Mouse (Mus musculus) stomach, embryonic 16.5 days (tissue): Measurements from ENCODE around the gene Elmo2. TPM values are rescaled to one million over a fixed set of nuclear protein-coding genes. Genes with fewer than 3 reads are reported as not detected.

Experiments
- ATAC-seq: fragments of 200-750 bp; cut with Nextera tagmentation; 2 replicates; pipeline ENCODE4 v1.8.0; 2017; ENCODE audit warnings: moderate number of reproducible peaks, moderate TSS enrichment; ENCODE audit not compliant: insufficient read depth, low FRiP score
- H3K27ac ChIP-seq: fragments of 300-500 bp; sonication (generic); 2 replicates; pipeline ENCODE4 v1.5.1; 2014; ENCODE audit warnings: low read length
- H3K27me3 ChIP-seq: fragments of 300-500 bp; sonication (generic); 2 replicates; pipeline ENCODE4 v1.6.1; 2014; ENCODE audit warnings: low read length, control low read depth, mixed read lengths; ENCODE audit not compliant: control insufficient read depth, insufficient read depth
- H3K36me3 ChIP-seq: fragments of 300-500 bp; sonication (generic); 2 replicates; pipeline ENCODE4 v1.6.1; 2014; ENCODE audit warnings: low read length; ENCODE audit not compliant: control insufficient read depth, insufficient read depth
- H3K4me1 ChIP-seq: fragments of 300-500 bp; sonication (generic); 2 replicates; pipeline ENCODE4 v1.6.1; 2014; ENCODE audit warnings: low read length, control low read depth, mixed read lengths; ENCODE audit not compliant: control insufficient read depth, insufficient read depth
- H3K4me2 ChIP-seq: fragments of 300-500 bp; sonication (generic); 2 replicates; pipeline ENCODE4 v1.6.1; 2014; ENCODE audit warnings: low read depth, low read length, mixed read lengths
- H3K4me3 ChIP-seq: fragments of 300-500 bp; sonication (generic); replicated peaks from 2 replicates; pipeline ENCODE4 v1.5.1; 2014; ENCODE audit warnings: mild to moderate bottlenecking, low read length
- H3K9ac ChIP-seq: fragments of 300-500 bp; sonication (generic); 2 replicates; pipeline ENCODE4 v1.6.1; 2014; ENCODE audit warnings: low read length
- H3K9me3 ChIP-seq: fragments of 300-500 bp; sonication (generic); replicated peaks from 2 replicates; pipeline ENCODE4 v1.6.1; 2016; ENCODE audit warnings: low read length, control low read depth; ENCODE audit not compliant: control insufficient read depth
- WGBS: fragments of 180-500 bp; shearing (Covaris S2); extraction: QIAGEN DNeasy Blood & Tissue Kit; methylation state at CpG from one replicate; pipeline ENCODE4 v1.1.7; 2014; 5-methylcytosine and 5-hydroxymethylcytosine counted together
- polyA plus RNA-seq: library from polyadenylated mRNA; unstranded; fragments of >200 nt; fragmentation: Nextera tagmentation; extraction: Ambion mirVana; gene quantifications from 2 replicates; pipeline ENCODE4 v1.2.1, GENCODE M21; 2015

Elmo2 gene
- polyA plus RNA-seq, 1 experiment from 2014 or later, result 56.0 TPM

DNA sequence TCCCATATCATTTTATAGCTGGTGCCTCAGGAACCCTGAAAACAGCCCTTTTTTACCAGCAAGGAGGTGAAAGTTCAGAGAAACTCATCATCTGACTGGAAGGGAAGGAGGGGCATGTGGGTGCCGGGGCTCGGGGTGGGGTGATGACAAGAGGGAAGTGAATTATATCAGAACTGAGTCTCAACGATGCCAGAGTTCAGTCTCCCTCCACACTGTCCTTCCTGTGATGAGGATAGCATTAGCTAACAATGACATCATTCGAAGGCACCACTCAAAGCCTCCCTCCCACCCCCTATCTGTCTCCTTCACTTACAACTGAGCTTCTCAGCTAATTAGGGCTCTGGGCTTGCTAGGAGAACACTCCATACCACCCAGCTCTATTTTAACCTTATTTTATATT is 6.8 kb downstream of the Elmo2 start:
- ATAC-seq, result no peak
- Histone ChIP-seq H3K4me3 (no peak overlapping the region), H3K4me1 (peaks cover 54% of the 10 kb centered on the region), H3K27me3 (no peaks in the 10 kb centered on the region), H3K9ac (no peak overlapping the region), H3K27ac (no peak overlapping the region), H3K4me2 (no peak overlapping the region), H3K9me3 (no peaks in the 10 kb centered on the region), H3K36me3 (peaks cover 12% of the 10 kb centered on the region; the same call in 1 of the 2 replicates)
- WGBS, result 44% methylated on average over 4 of the region's 4 CpGs

- H3K9me3 ChIP-seq, result no peaks in the 10 kb centered on the region
- no peak overlapping the region for H3K4me3 ChIP-seq
- H3K27ac ChIP-seq, result no peak overlapping the region
- H3K4me1 ChIP-seq, result peaks cover 48% of the 10 kb centered on the region
- no peak overlapping the region for H3K4me2 ChIP-seq
- H3K9ac ChIP-seq, result no peak overlapping the region
- H3K27me3 ChIP-seq, result no peaks in the 10 kb centered on the region
- H3K36me3 ChIP-seq, result peaks cover 15% of the 10 kb centered on the region; the same call in 1 of the 2 replicates
- WGBS, result 81% methylated on average over 7 of the region's 7 CpGs
- ATAC-seq, result no peak
Measured at GRCm38 (mm10) chr2:165318941-165319340, 7.3 kb downstream of the Elmo2 start.

- peak overlapping the region; percentile 44; the same call in 1 of the 2 replicates for H3K27ac ChIP-seq
- peak overlapping the region; percentile 25; the same call in 1 of the 2 replicates for H3K4me2 ChIP-seq
- 38% methylated on average over 16 of the region's 16 CpGs for WGBS
- no peak overlapping the region for H3K4me3 ChIP-seq
- ATAC-seq, result no peak
- H3K27me3 ChIP-seq, result no peaks in the 10 kb centered on the region
- H3K9me3 ChIP-seq, result no peaks in the 10 kb centered on the region
- H3K9ac ChIP-seq, result peak overlapping the region; percentile 40; the same call in 1 of the 2 replicates
- peaks cover 15% of the 10 kb centered on the region; the same call in 1 of the 2 replicates for H3K36me3 ChIP-seq
- peaks cover 43% of the 10 kb centered on the region for H3K4me1 ChIP-seq
Measured at GRCm38 (mm10) chr2:165317621-165318263, 8.5 kb downstream of the Elmo2 start.

DNA sequence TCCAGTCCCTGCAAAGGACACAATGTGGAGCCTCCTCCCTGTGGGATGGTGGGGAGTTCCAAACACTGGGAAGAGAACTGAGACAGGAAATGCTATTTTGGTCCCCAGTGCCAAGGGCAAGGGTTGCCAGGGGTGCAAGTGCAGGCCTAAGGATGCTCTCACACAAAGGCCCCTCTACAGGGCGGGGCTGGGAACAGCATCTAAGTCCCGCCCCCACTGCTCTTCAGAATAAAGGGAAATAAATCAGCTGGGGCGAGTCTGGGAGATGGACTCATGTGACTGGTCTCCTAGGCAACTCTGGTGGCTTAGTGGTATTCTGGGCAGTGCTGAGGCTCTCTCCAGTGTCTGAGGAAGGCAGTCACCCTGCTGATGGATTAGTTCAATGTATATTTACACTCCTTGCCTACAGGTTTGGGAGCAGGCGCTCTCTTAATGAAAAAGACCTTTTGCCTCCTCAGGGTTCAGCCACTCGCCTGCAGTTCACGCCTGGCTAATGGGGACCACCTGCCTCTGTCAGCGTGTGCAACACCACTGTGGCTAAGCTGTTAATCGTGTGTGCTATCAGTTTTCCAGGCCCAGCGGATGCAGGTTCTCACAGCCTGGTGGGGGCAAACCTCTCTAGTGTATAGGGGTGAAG is 9.3 kb downstream of the Elmo2 start:
- peaks cover 15% of the 10 kb centered on the region; the same call in 1 of the 2 replicates for H3K36me3 ChIP-seq
- no peaks in the 10 kb centered on the region for H3K9me3 ChIP-seq
- no peaks in the 10 kb centered on the region for H3K27me3 ChIP-seq
- peak; percentile 69 for ATAC-seq
- WGBS, result 18% methylated on average over 9 of the region's 9 CpGs
- H3K27ac ChIP-seq, result peak overlapping the region; percentile 44
- peak overlapping the region; percentile 40; the same call in 1 of the 2 replicates for H3K9ac ChIP-seq
- peak overlapping the region; percentile 25; the same call in 1 of the 2 replicates for H3K4me2 ChIP-seq
- H3K4me3 ChIP-seq, result no peak overlapping the region
- H3K4me1 ChIP-seq, result peaks cover 41% of the 10 kb centered on the region

DNA sequence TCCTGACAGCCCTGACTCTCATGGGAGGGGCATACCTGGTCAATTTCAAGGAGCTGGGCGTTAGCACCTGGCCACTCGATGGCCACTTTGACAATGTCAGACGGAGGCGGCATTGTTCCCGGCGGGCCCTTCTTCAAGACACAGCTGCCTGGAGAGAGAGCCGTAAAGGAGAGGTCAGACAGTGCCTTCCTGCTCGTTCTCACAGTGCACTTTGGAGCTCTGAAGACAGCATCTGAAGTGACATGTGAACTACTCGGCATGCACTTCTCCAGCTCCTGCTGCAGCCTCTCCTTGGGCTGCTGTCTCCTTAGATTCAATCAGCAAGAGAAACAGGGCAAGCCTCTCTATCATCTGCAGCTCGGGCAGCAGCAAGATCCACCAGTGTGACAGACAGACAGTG is 10.1 kb downstream of the Elmo2 start:
- no peak overlapping the region for H3K4me2 ChIP-seq
- no peaks in the 10 kb centered on the region for H3K27me3 ChIP-seq
- H3K27ac ChIP-seq, result peak overlapping the region; percentile 24; the same call in 1 of the 2 replicates
- peaks cover 15% of the 10 kb centered on the region; the same call in 1 of the 2 replicates for H3K36me3 ChIP-seq
- ATAC-seq, result no peak
- H3K9me3 ChIP-seq, result no peaks in the 10 kb centered on the region
- 52% methylated on average over 10 of the region's 10 CpGs for WGBS
- no peak overlapping the region for H3K9ac ChIP-seq
- H3K4me3 ChIP-seq, result no peak overlapping the region
- H3K4me1 ChIP-seq, result peaks cover 34% of the 10 kb centered on the region

DNA sequence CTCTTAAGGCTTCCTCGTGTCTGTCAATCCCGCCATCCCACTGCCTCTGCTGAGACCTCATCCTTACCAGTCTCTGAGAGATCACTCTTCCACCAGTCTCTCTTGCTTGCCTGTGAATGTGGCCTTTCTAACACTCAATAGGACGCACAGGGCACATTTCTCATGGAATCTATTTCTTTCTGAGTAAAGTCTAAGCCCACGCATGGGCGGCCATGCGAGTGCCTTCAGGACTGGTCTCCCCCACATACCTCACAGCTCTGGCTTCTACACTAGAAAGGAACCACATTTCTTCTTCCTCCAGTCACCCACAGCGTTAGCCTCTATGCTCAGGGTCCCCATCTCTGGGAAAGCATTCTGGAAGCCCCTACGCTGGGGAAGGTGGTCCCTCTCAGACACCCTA is 12.1 kb downstream of the Elmo2 start:
- no peak overlapping the region for H3K27ac ChIP-seq
- 86% methylated on average over 8 of the region's 8 CpGs for WGBS
- H3K9me3 ChIP-seq, result no peaks in the 10 kb centered on the region
- H3K4me2 ChIP-seq, result no peak overlapping the region
- peaks cover 15% of the 10 kb centered on the region; the same call in 1 of the 2 replicates for H3K36me3 ChIP-seq
- H3K4me1 ChIP-seq, result peaks cover 26% of the 10 kb centered on the region
- no peak overlapping the region for H3K4me3 ChIP-seq
- H3K27me3 ChIP-seq, result no peaks in the 10 kb centered on the region
- ATAC-seq, result no peak
- no peak overlapping the region for H3K9ac ChIP-seq

DNA sequence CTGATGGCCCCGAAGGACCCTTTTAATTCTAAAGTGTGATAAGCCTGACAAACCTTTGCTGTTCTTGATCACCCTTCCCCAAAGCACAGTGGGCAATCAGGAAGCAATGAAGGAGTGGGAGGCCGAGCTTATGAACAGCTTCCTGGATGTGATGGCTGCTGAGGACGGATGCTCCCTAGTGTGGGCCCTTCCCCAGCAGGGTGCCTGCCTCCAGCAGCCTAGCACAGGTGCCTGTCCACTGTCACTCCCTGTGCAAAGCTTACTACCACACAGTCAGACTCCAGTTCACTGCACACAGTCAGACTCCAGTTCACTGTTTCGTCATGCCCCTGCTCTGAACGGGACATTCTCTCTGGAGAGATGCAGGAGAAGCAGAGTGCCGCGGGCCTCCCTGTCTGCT is 13.9 kb downstream of the Elmo2 start:
- no peaks in the 10 kb centered on the region for H3K27me3 ChIP-seq
- H3K4me2 ChIP-seq, result no peak overlapping the region
- no peak overlapping the region for H3K27ac ChIP-seq
- H3K4me1 ChIP-seq, result peaks cover 11% of the 10 kb centered on the region
- ATAC-seq, result no peak
- WGBS, result 69% methylated on average over 7 of the region's 7 CpGs
- H3K4me3 ChIP-seq, result no peak overlapping the region
- no peaks in the 10 kb centered on the region for H3K9me3 ChIP-seq
- H3K9ac ChIP-seq, result no peak overlapping the region; the same call in 1 of the 2 replicates
- H3K36me3 ChIP-seq, result peaks cover 15% of the 10 kb centered on the region; the same call in 1 of the 2 replicates

- H3K4me2 ChIP-seq, result no peak overlapping the region
- WGBS, result 88% methylated on average over 12 of the region's 12 CpGs
- H3K27me3 ChIP-seq, result no peaks in the 10 kb centered on the region
- no peak overlapping the region for H3K27ac ChIP-seq
- no peak overlapping the region for H3K4me3 ChIP-seq
- no peak overlapping the region for H3K9ac ChIP-seq
- no peaks in the 10 kb centered on the region for H3K9me3 ChIP-seq
- peaks cover 15% of the 10 kb centered on the region; the same call in 1 of the 2 replicates for H3K36me3 ChIP-seq
- peaks cover 3% of the 10 kb centered on the region; the same call in 1 of the 2 replicates for H3K4me1 ChIP-seq
- ATAC-seq, result no peak
Measured at GRCm38 (mm10) chr2:165311577-165311976, 14.7 kb downstream of the Elmo2 start.

- Histone ChIP-seq H3K9me3 (no peaks in the 10 kb centered on the region), H3K27ac (no peak overlapping the region), H3K9ac (no peak overlapping the region), H3K4me3 (no peak overlapping the region), H3K4me1 (no peaks in the 10 kb centered on the region), H3K27me3 (no peaks in the 10 kb centered on the region), H3K4me2 (no peak overlapping the region), H3K36me3 (peaks cover 15% of the 10 kb centered on the region; the same call in 1 of the 2 replicates)
- ATAC-seq, result no peak
- WGBS, result 75% methylated on average over 13 of the region's 13 CpGs
Measured at GRCm38 (mm10) chr2:165310818-165311425, 15.4 kb downstream of the Elmo2 start.
